Mouse (Mus musculus): Measurements from ENCODE around the gene Fkbp10.

Gene Fkbp10

GRCm38 (mm10) chr11:100394353-100395074, 21.0 kb upstream of the Fkbp10 start:
- no peak for DNase-seq (ENCODE audit: low read depth, low spot score)

- no peak for DNase-seq (ENCODE audit: low read depth, low spot score)
These were observed 20.3 kb upstream of the Fkbp10 start for GRCm38 (mm10) chr11:100395200-100395599.

GRCm38 (mm10) chr11:100395861-100396631, 19.5 kb upstream of the Fkbp10 start:
- DNase-seq (ENCODE audit: low read depth, low spot score): peak; percentile 34

GRCm38 (mm10) chr11:100396886-100397599, 18.5 kb upstream of the Fkbp10 start:
- DNase-seq (ENCODE audit: low read depth, low spot score): no peak

GRCm38 (mm10) chr11:100397600-100398389, 17.7 kb upstream of the Fkbp10 start, which contains the start of gene Jup:
TSS of gene Jup (minus strand) at chr11:100397763.
- DNase-seq (ENCODE audit: low read depth, low spot score): peak; percentile 99

- no peak for DNase-seq (ENCODE audit: low read depth, low spot score)
These were observed 17.0 kb upstream of the Fkbp10 start for GRCm38 (mm10) chr11:100398517-100398916.

- no peak for DNase-seq (ENCODE audit: low read depth, low spot score)
These were observed 16.2 kb upstream of the Fkbp10 start for GRCm38 (mm10) chr11:100399320-100399719.

- DNase-seq (ENCODE audit: low read depth, low spot score): no peak
These were observed 15.6 kb upstream of the Fkbp10 start for GRCm38 (mm10) chr11:100399727-100400538.

- DNase-seq (ENCODE audit: low read depth, low spot score): no peak
These were observed 14.7 kb upstream of the Fkbp10 start for GRCm38 (mm10) chr11:100400842-100401241.

GRCm38 (mm10) chr11:100402240-100402639, 13.3 kb upstream of the Fkbp10 start:
- no peak for DNase-seq (ENCODE audit: low read depth, low spot score)

- DNase-seq (ENCODE audit: low read depth, low spot score): no peak
These were observed 12.8 kb upstream of the Fkbp10 start for GRCm38 (mm10) chr11:100402682-100403081.

GRCm38 (mm10) chr11:100403445-100404134, 11.9 kb upstream of the Fkbp10 start:
- DNase-seq (ENCODE audit: low read depth, low spot score): peak; percentile 37

GRCm38 (mm10) chr11:100404456-100405074, 10.9 kb upstream of the Fkbp10 start:
- DNase-seq (ENCODE audit: low read depth, low spot score): no peak

- no peak for DNase-seq (ENCODE audit: low read depth, low spot score)
These were observed 9.2 kb upstream of the Fkbp10 start for GRCm38 (mm10) chr11:100406273-100406672.

- no peak for DNase-seq (ENCODE audit: low read depth, low spot score)
These were observed 8.3 kb upstream of the Fkbp10 start for GRCm38 (mm10) chr11:100406995-100407705.

GRCm38 (mm10) chr11:100408076-100408834, 7.2 kb upstream of the Fkbp10 start:
- DNase-seq (ENCODE audit: low read depth, low spot score): peak; percentile 72

- no peak for DNase-seq (ENCODE audit: low read depth, low spot score)
These were observed 6.5 kb upstream of the Fkbp10 start for GRCm38 (mm10) chr11:100408835-100409462.

GRCm38 (mm10) chr11:100409686-100410085, 5.8 kb upstream of the Fkbp10 start:
- no peak for DNase-seq (ENCODE audit: low read depth, low spot score)

Data from mesoderm, embryonic 11.5 days (tissue).